Mouse (Mus musculus): Measurements from ENCODE around the gene Tbce. TPM values are rescaled to one million over a fixed set of nuclear protein-coding genes. Genes with fewer than 3 reads are reported as not detected.

Tbce gene
- 38.1 and 40.4 TPM in 2 replicates for polyA plus RNA-seq (2012; rRNA removed)

DNA sequence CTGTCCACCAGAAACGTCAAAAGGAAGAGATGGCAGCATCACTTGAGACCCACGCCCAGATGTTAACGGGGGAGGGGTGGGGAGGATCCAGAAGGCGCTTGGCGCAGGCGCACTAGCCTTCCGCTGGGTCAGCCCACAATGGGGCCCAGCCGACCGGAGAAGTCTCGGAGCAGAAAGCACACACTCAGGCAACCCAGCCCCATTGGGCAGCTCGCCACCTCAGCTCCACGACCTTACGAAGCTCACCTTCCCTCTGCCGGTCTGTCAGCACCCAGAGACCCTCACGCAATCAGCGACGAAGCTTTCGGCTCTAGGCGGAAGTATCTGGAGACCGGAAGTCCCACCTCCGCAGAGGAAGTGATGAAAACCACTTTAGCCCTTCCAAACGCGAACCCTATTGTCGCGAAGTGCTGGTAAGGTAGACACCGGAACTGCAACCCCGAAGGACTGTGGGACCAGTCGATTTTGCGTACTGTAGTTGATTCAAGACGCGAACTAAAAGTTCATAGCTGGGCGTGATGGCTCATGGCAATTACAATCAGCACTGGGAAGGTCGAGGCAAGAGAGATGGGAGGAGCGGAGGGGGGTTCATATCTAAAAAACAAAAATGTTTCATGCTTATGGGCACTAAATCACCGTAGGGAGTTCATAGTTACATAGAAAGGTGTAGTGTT is at the start of gene Tbce:
Tbce (minus strand) TSS at position 347 of the 674 bp plus-strand sequence.

DNA sequence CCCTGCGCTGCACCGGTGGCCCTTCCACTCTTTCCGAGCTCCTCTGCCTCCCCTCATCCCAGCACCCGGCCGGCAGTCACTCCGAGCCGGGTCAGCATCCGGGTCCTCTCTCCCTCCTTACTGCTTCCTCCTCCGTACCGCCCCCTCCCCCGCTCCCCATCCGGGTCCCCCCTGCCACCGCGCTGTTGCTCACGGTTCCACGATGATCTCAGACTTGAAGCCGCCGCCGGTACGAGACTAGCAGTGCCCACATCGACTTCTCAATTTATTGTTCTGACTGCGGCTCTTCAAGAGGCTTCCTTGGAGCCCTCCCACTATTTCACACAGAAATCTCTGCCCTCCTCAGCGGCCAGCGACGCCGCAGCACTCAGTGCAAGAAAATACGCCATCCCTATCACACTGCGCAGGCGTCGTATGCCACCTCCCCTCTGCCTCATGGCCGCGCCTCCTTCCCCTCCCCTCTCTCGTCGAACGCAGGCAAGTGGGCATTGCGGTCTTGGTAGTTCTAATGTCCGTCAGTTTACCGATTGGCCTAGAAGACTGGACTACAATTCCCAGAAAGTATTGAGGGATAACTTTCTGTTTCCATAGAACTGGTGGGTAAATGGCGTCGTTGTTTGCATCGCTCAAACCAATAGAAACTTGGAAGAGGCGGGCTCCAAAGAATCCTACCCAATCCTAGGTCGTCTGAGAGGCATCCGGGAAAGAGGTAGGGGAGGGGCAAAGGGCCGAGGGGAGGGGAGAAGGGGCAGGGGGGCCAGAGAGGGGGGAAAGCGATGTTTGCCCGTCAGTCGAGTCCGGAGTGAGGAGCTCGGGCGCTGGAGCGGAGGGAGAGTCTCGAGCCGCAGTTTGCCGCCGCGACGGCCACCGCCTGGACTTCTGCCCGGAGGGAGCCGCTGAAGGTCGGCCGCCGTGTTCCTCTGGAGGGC is 23.8 kb upstream of the Tbce start, which contains the start of the genes Arid4b and Ggps1:
Arid4b (plus strand) TSS at position 220 of the 929 bp plus-strand sequence.
Ggps1 (minus strand) TSS at position 476 of the 929 bp plus-strand sequence.

DNA sequence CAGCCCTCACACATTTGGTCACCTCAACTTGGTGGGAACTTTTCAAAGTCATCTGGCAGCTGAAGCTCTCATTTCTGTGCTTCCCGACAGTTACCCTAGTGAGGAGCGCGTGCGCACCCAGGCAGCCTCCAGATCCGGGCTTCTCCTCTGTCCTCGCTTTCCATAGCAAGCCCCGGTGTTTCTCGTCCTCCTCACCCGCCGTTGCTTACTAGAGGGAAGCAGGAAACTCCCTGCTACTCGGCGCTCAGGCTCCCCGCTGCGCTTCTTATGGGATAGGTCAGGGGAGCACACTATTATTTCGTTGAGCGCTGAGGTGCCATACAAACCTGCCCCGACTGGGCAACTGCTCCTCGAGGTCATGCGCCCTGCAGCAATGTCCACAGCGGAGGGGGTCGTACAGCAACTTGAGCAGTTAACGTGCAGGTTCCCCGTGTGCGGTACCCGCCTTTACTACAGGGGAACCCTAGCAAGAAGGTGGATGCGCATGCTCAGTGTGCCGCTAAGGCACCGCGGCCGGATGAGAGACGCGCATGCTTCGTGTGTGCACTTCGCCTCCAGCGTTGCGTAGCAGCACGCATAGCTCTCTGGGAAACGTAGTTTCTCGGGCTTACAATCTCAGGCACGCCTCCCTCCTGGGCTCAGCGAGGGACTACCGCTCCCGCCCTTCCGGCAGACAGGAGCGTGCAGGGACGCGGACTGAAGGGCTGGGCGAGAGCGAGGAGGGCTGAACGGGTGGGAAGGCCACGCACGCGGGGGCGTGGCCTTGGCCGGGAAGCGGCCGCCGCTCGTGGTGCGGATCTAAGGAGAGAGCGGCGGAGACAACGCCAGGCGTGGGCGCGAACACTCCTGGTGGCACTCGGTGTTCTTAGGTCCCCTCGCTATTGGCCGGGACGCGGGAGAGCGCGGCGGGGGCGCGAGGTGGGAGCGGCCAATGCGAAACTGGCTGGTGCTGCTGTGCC is 85.3 kb downstream of the Tbce start, which contains the start of gene B3galnt2:
B3galnt2 (plus strand) TSS at position 596 of the 959 bp plus-strand sequence.

Other genes starting within 250 kb of the Tbce start
- gene B3galnt2, start 85.2 kb downstream of the Tbce start, polyA plus RNA-seq (2012; rRNA removed): 20.7 and 23.3 TPM in 2 replicates
- gene Arid4b, start 23.6 kb upstream of the Tbce start, polyA plus RNA-seq (2012; rRNA removed): 5.7 and 5.9 TPM in 2 replicates
- 6.1 and 7.6 TPM in 2 replicates for gene Ggps1, start 23.9 kb upstream of the Tbce start, polyA plus RNA-seq (2012; rRNA removed)